Mouse (Mus musculus): ENCODE data around the gene Zfp59. TPM values are rescaled to one million over a fixed set of nuclear protein-coding genes. Genes with fewer than 3 reads are reported as not detected.

Zfp59 gene
- 5.0 TPM for polyA plus RNA-seq (2017; shearing (Covaris generic))

DNA sequence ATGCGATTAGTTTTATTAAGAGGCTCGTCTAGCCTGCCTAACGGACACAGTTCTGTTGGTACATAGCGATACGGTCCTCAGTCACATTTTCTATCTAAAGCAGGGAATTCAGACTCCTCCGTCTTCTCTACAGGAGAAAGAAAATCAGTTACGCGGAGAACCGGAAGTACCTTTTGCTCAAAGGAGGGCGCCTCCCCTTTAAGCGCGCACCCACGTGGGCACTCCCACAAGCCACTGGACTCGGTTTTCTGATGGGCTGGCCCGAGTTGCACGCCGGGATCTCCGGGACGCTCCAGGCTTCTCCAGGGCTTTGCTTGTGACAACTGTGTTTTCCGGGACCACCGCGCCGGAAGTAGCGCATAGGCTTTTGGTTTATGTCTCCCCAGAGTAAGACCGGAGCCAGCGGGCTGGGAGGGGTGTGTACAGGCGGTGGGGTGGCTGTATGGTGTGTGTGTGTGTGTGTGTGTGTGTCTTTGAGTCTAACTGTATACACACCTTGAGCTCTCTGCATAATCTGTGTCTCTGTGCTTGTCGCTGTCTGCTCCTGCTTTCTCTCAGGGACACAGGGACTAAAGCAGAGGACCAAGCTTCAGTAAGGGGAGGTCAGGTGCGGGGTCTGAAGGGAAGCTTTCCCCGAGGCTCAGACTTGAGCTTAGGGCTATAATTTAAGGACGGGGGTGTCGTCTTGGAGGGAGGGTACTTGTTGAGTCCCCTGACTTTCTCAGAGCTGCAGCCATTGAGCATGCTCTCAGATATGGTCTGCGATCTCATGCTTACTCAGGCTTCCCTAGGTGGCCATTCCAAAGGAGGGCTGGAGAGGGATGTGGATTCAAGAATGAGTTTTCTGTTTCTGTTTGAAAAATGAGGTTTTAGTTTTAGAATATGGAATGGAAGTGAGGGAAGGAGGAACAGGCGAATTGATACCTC lies at the start of gene Zfp59:
Gene Zfp59 (plus strand): TSS at position 285 of the 927 bp plus-strand sequence.

DNA sequence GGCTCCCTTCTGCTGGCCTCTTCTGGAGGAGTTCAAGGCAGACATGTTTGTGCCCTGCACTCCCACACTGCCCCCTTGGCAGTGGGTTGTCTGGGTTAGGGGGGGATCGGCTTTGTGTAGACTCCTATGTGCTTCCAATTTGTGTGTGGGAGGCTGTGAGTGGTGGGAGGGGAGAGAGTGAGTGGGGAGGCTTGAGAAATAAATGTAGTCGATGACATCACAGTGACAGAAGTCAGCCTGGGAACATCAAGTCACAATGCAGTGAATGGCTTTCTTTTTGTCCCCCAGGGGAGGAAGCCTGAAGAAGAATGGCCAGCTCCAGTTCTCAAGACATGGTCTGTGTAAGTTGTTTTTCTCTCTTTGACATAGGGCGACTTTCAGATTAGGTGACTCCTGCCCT lies 31.5 kb upstream of the Zfp59 start, which contains the start of gene Zfp626:
Gene Zfp626 (plus strand): TSS at position 301 of the 400 bp plus-strand sequence.

DNA sequence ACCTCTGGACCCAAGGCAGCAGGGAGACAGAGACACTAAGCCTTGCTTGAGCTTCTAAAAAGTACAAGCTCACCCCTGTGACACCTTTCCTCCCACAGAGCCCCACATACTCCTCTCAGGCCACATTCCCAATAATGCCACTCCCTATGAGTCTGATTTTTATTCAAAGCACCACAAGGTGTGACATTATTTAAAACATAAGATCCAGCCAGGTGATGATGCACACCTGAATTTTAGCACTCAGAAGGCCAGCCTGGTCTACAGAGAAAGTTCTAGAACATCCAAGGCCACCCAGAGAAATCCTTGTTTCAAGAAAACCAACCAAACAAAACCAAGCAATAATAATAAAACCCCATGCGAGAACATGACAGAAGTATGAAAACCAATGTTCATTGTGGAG lies 18.8 kb downstream of the Zfp59 start, which contains the start of gene Zfp607a:
Gene Zfp607a (plus strand): TSS at position 301 of the 400 bp plus-strand sequence.

Other genes with a start within 250 kb of the Zfp59 start
- 91.2 TPM for gene Akt2, start 247.1 kb upstream of the Zfp59 start, polyA plus RNA-seq (2017; shearing (Covaris generic))
- not detected for gene Ttc9b, start 184.7 kb upstream of the Zfp59 start, polyA plus RNA-seq (2017; shearing (Covaris generic))
- gene Map3k10, start 164.0 kb upstream of the Zfp59 start, polyA plus RNA-seq (2017; shearing (Covaris generic)), result 12.3 TPM
- gene Zfp607b, start 149.3 kb upstream of the Zfp59 start, polyA plus RNA-seq (2017; shearing (Covaris generic)), result 1.3 TPM
- 5.1 TPM for gene Zfp60, start 107.2 kb upstream of the Zfp59 start, polyA plus RNA-seq (2017; shearing (Covaris generic))
- gene Zfp626, start 31.4 kb upstream of the Zfp59 start, polyA plus RNA-seq (2017; shearing (Covaris generic)), result 1.2 TPM
- 7.8 TPM for gene Zfp607a, start 18.9 kb downstream of the Zfp59 start, polyA plus RNA-seq (2017; shearing (Covaris generic))
- 3.7 TPM for gene Zfp974, start 90.9 kb downstream of the Zfp59 start, polyA plus RNA-seq (2017; shearing (Covaris generic))
- 7.3 TPM for gene Zfp780b, start 140.6 kb downstream of the Zfp59 start, polyA plus RNA-seq (2017; shearing (Covaris generic))
- 8.1 TPM for gene Zfp850, start 175.5 kb downstream of the Zfp59 start, polyA plus RNA-seq (2017; shearing (Covaris generic))
- 151 TPM for gene Psmc4, start 211.5 kb downstream of the Zfp59 start, polyA plus RNA-seq (2017; shearing (Covaris generic))
- 0.55 TPM for gene Fcgbp, start 232.6 kb downstream of the Zfp59 start, polyA plus RNA-seq (2017; shearing (Covaris generic))

Measured in effector memory CD4-positive, alpha-beta T cell, adult 7 months (primary cell).